Mouse (Mus musculus): Measurements from ENCODE around the gene 1500015O10Rik.

The 1500015O10Rik gene

GRCm38 (mm10) chr1:43774126-43774525, 43.7 kb downstream of the 1500015O10Rik start:
- no peak for DNase-seq (ENCODE audit: low spot score in 2 of 2)

- no peak for DNase-seq (ENCODE audit: low spot score in 2 of 2)
Observed at GRCm38 (mm10) chr1:43776106-43776505, 45.7 kb downstream of the 1500015O10Rik start.

GRCm38 (mm10) chr1:43781195-43781594, 50.8 kb downstream of the 1500015O10Rik start:
- no peak for DNase-seq (ENCODE audit: low spot score in 2 of 2)

- no peak for DNase-seq (ENCODE audit: low spot score in 2 of 2)
Observed at GRCm38 (mm10) chr1:43781672-43782071, 51.3 kb downstream of the 1500015O10Rik start.

- no peak for DNase-seq (ENCODE audit: low spot score in 2 of 2)
Observed at GRCm38 (mm10) chr1:43782680-43783079, 52.3 kb downstream of the 1500015O10Rik start.

- DNase-seq (ENCODE audit: low spot score in 2 of 2): no peak
Observed at GRCm38 (mm10) chr1:43783186-43783585, 52.8 kb downstream of the 1500015O10Rik start.

GRCm38 (mm10) chr1:43785316-43785715, 54.9 kb downstream of the 1500015O10Rik start:
- no peak for DNase-seq (ENCODE audit: low spot score in 2 of 2)

- no peak for DNase-seq (ENCODE audit: low spot score in 2 of 2)
Observed at GRCm38 (mm10) chr1:43786711-43787110, 56.3 kb downstream of the 1500015O10Rik start.

GRCm38 (mm10) chr1:43789765-43790164, 59.4 kb downstream of the 1500015O10Rik start:
- no peak for DNase-seq (ENCODE audit: low spot score in 2 of 2)
